Mouse (Mus musculus): ENCODE results near the gene Mxra8. TPM values are rescaled to one million over a fixed set of nuclear protein-coding genes. Genes with fewer than 3 reads are reported as not detected.

The Mxra8 gene
- total RNA-seq (2021), result 10 to 100 TPM; 40.0 to 43.1 TPM
- long read RNA-seq, experiment 1, partial matches to known transcripts, result 2 of 26 reads
- long read RNA-seq, experiment 1, other reads (novel, unspliced or antisense), result 24 of 26 reads
- long read RNA-seq, experiment 2, partial matches to known transcripts, result 3 of 18 reads
- long read RNA-seq, experiment 2, other reads (novel, unspliced or antisense), result 14 of 18 reads

GRCm38 (mm10) chr4:155839483-155839910 is at the start of gene Mxra8:
TSS of gene Mxra8 (plus strand) at chr4:155839680.
- peak; percentile 59 to 64 for DNase-seq (ENCODE audit: low spot score in 2 of 2)

GRCm38 (mm10) chr4:155790021-155790489 is 49.4 kb upstream of the Mxra8 start, which contains the start of gene Ankrd65:
TSS of gene Ankrd65 (plus strand) at chr4:155790439.
- DNase-seq (ENCODE audit: low spot score in 2 of 2), result no peak

DNA sequence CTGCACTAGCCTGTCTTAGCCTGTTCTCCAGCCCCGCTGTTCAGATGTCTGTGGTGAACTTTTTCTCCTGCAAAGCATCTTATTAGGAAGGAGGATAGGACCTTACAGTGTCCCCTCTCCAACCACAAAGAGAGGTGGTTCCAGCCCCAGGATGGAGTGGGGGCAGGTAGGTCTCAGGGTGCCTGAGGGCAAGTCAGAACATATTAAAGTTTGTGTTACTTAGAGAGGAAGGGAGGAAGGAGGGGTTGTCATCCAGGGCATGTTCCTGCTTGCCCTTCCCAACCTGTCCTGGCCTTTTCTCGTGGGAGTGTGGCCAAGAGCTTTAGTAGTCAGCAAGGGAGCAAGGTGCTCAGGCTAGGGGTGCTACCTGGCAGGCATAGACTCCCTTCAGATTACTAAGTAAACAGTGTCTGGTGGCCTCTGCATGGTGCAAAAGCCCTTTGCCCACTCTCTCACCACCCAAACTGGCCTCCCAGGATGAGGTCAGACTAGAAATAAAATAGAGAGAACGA is 48.8 kb upstream of the Mxra8 start:
- no peak for DNase-seq (ENCODE audit: low spot score in 2 of 2)

- no peak for DNase-seq (ENCODE audit: low spot score in 2 of 2)
Observed at GRCm38 (mm10) chr4:155791240-155791933, 48.1 kb upstream of the Mxra8 start.

DNA sequence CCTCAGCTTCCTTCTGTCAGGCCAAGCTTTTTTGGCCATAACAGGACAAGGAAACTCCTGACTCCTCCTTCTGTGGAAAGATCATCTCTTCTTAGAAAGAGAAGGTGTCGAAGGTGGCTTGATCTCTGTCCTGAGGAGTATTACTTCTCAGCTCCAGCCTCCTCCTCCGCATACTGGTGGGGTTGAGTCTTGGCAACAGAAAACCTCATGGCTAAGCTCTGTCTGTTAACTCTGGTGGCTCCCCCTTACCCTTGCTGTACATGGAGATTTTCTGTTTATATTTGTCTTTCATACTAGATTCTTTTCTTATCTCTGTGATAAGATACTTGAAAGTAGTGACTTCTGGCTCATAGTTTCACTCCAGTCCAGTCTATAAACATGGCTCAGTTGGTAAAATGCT is 45.8 kb upstream of the Mxra8 start:
- no peak for DNase-seq (ENCODE audit: low spot score in 2 of 2)

- DNase-seq (ENCODE audit: low spot score in 2 of 2), result no peak
Observed at GRCm38 (mm10) chr4:155802075-155802474, 37.4 kb upstream of the Mxra8 start.

- DNase-seq (ENCODE audit: low spot score in 2 of 2), result no peak
Observed at GRCm38 (mm10) chr4:155802741-155803339, 36.6 kb upstream of the Mxra8 start, which contains the start of gene Mrpl20. TSS of gene Mrpl20 (plus strand) at chr4:155802878.

- peak; percentile 97 to 98 for DNase-seq (ENCODE audit: low spot score in 2 of 2)
Observed at GRCm38 (mm10) chr4:155803340-155804041, 36.0 kb upstream of the Mxra8 start.

- no peak for DNase-seq (ENCODE audit: low spot score in 2 of 2)
Observed at GRCm38 (mm10) chr4:155807841-155808240, 31.6 kb upstream of the Mxra8 start.

DNA sequence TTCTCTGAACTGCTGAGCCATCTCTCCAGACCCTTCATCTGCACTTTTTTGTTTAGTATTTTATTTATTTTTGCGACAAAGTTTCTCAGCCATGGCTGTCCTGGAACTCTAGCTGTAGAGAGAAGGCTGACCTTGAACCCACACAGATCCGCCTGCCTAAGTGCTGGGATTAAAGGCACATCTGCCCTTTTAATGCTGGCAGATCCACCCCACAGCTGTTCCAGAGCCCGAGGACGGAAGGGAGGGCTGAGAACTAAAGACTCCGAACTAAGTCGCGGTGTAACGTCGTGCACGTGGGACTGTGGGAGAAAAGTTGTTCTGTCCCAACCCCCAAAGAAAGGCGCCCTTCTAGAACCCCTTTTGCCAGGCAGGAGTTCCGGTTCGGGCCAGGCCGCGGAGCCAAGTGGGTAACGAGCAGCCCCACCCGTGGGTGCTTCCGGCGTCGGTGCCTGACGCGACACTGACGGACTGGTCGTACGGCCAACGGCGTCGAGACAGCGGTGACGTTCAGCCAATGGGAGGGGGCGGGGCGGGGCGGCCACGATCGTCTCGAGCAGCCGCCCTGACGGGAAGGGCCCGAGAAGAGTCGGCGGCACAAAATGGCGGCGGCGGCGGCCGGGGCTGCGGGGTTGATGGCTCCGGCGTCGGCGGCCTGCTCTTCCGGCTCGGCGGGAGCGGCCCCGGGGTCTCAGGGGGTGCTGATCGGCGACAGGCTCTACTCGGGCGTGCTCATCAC is 27.4 kb upstream of the Mxra8 start, which contains the start of gene Ccnl2:
Ccnl2 (plus strand) TSS at position 561 of the 736 bp plus-strand sequence.
- peak; percentile 84 to 85 for DNase-seq (ENCODE audit: low spot score in 2 of 2)

GRCm38 (mm10) chr4:155812665-155813181 is 26.8 kb upstream of the Mxra8 start:
- DNase-seq (ENCODE audit: low spot score in 2 of 2), result no peak

DNA sequence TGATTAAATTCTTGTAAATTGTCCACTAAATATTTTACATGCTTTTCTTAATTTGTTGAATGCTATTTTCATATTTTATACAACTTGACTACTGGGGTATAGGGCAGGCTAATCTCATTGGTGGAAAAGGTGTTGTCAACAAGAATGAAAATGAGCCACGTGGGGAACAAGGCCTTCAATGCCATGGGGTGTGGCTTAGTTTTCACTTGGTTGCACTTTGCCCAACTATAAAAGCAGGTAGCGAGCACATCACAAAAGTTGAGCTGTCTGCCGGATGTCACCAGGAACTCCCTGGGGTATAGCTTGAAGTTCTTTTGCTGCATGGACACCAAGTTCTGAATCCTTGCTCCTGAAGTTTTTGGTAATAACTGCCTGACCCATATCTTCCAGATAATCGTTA is 21.9 kb upstream of the Mxra8 start:
- no peak for DNase-seq (ENCODE audit: low spot score in 2 of 2)

DNA sequence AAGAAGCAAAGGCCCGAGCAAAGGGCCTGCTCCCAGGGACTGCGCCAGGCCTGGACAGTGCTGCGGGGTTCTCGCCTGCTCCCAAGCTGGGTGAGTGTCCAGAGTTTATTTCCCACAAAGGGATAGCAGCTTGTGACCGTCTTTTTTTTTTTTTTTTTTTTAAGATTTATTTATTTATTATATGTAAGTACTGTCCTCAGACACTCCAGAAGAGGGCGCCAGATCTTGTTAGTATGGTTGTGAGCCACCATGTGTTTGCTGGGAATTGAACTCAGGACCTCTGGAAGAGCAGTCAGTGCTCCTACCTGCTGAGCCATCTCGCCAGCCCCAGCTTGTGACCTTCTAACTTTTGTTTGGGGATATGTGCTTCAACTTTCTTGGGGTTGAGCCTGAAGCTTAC is 18.5 kb upstream of the Mxra8 start:
- no peak for DNase-seq (ENCODE audit: low spot score in 2 of 2)

GRCm38 (mm10) chr4:155823443-155823842 is 16.0 kb upstream of the Mxra8 start:
- no peak for DNase-seq (ENCODE audit: low spot score in 2 of 2)

DNA sequence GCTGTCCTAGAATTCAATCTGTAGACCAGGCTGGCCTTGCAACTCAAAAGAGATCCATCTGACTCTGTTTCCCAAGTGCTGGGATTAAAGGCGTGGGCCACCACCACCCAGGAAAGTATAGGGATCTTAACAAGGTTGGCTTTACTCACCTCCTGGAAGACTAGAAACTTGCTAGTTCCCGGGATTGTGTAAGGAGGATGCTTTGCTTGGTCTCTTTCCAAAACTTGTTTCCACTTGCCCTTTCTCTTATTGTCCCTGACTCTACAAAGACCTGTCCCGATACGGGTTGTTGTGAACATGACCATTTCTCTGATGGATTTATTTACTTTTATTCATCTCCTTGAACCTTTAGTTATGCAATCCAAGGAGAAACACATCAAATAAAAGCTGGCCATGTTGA is 9.6 kb upstream of the Mxra8 start:
- no peak for DNase-seq (ENCODE audit: low spot score in 2 of 2)

DNA sequence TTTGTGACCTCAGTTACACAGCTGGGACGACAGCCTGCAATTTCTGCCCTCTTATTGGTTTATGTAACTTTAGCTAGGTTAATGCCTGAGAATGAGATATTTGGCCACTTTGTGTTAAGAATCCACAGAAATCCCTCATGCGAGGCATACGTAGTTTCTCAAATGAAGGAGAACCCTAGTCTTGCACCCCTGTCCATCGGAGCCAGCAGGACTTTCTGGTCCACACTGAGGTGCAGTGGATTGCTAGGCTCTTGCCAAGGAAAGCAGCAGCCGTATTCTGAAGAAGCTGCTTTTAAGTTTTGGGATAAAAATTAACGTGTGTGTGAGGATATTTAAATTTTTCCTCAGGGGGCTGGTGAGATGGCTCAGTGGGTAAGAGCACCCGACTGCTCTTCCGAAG is 8.9 kb upstream of the Mxra8 start:
- no peak for DNase-seq (ENCODE audit: low spot score in 2 of 2)

DNA sequence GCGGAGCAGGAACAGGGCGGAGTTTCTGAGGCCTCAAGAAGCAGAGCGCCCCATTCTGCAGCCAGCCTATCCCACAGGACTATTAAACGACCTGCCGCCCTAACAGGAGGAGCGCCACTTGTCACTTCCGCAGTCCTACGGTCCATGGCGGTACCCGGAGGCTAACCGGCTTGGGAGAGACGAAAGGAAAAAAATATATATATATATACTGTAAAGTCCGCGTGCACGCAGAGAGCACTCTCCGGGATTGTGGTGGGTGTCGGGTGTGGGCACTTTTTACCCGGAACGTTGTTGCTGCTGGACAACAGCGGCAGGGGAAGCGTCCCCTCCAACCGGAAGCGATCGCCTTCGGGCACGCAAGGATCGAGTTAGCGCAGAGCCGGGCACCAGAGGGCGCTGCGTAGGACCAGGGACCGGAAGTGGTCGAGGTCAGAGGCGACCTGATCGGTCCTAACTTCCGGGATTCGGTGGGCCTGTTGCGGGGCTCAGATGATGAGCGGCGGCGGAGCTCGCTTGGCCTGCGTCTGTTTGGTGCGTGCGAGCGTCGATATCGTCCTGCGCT is 8.2 kb upstream of the Mxra8 start, which contains the start of gene Aurkaip1:
Aurkaip1 (plus strand) TSS at position 68 of the 562 bp plus-strand sequence.
- DNase-seq (ENCODE audit: low spot score in 2 of 2), result peak; percentile 90 to 97

- DNase-seq (ENCODE audit: low spot score in 2 of 2), result no peak
Observed at GRCm38 (mm10) chr4:155831831-155832230, 7.6 kb upstream of the Mxra8 start.

DNA sequence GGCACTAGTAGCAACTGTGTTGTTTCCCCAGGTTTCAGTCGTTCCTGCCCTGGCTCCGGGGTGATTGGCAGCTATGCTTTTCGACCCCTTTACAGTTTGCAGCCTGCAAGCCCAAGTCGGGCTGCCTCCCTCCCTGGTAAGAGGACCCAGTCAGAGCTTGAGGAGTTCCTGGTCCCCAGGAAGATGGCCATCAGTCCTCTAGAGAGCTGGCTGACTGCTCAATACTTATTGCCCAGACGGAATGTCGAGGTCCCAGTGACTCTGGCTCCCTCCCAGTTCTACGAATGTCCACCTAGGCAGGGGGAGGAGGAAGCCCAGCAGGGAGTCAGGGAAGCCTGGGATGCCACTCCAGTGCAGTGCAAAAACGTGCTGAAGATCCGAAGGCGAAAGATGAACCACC is 7.2 kb upstream of the Mxra8 start:
- DNase-seq (ENCODE audit: low spot score in 2 of 2), result peak in 1 of 2 experiments; percentile 25

- peak in 1 of 2 experiments; percentile 21 for DNase-seq (ENCODE audit: low spot score in 2 of 2)
Observed at GRCm38 (mm10) chr4:155833234-155833633, 6.2 kb upstream of the Mxra8 start.

Data from adrenal gland, adult 18-20 months (tissue).